Mouse (Mus musculus) limb, embryonic 10.5 days (tissue): ENCODE measurements around the gene Plek2. TPM values are rescaled to one million over a fixed set of nuclear protein-coding genes. Genes with fewer than 3 reads are reported as not detected.
A peak's percentile ranks its signal among the peaks of the same experiment; 100 is the strongest.
"Not testable (repeated sequence)": the region's sequence is repeated elsewhere in the genome, so short reads cannot be mapped to it uniquely, and the experiment has no call there.

Experiments used
- DNase-seq: peaks from one replicate; pipeline ENCODE4 v3.0.0-alpha.2; 2017; ENCODE audit warnings: low spot score
- H3K27ac ChIP-seq: fragments of 300-500 bp; sonication (generic); 2 replicates; pipeline ENCODE4 v1.5.1; 2016; ENCODE audit warnings: mild to moderate bottlenecking
- H3K27me3 ChIP-seq: fragments of 300-500 bp; sonication (generic); 2 replicates; pipeline ENCODE4 v1.6.1; 2016; ENCODE audit warnings: low read depth, mild to moderate bottlenecking; ENCODE audit not compliant: poor library complexity, severe bottlenecking
- H3K36me3 ChIP-seq: fragments of 300-500 bp; sonication (generic); 2 replicates; pipeline ENCODE4 v1.6.1; 2016; ENCODE audit warnings: mild to moderate bottlenecking, moderate library complexity
- H3K4me1 ChIP-seq: fragments of 300-500 bp; sonication (generic); 2 replicates; pipeline ENCODE4 v1.6.1; 2016
- H3K4me3 ChIP-seq: fragments of 300-500 bp; sonication (generic); 2 replicates; pipeline ENCODE4 v1.5.1; 2016; ENCODE audit warnings: mild to moderate bottlenecking, moderate library complexity
- H3K9me3 ChIP-seq: fragments of 300-500 bp; sonication (generic); replicated peaks from 2 replicates; pipeline ENCODE4 v1.6.1; 2016; ENCODE audit warnings: mild to moderate bottlenecking
- WGBS: fragments of 180-500 bp; shearing (Covaris S2); methylation state at CpG from one replicate; pipeline ENCODE4 v1.1.7; 2016; 5-methylcytosine and 5-hydroxymethylcytosine counted together
- polyA plus RNA-seq: library from polyadenylated mRNA; unstranded; fragments of >200 nt; fragmentation: Nextera tagmentation; extraction: Ambion mirVana; gene quantifications from 2 replicates; pipeline ENCODE4 v1.2.1, GENCODE M21; 2016

The Plek2 gene
- polyA plus RNA-seq, 1 experiment from 2014 or later, result 2.7 TPM

DNA sequence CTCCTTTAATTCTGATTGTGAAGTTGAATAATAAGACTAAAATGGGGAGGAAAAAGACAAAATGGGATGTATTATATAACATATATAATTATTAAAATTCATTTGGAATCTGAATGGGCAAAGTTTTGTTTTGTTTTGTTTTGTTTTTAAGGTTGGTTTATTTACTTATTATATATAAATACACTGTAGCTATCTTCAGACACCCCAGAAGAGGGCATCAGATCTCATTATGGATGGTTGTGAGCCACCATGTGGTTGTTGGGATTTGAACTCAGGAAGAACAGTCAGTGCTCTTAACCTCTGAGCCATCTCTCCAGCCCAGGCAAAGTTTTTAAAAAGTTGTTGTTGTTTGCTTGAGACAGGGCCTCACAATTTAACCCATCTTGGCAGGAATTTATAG, 16.2 kb upstream of the Plek2 start:
- DNase-seq, H3K4me1 ChIP-seq, H3K9me3 ChIP-seq, H3K4me3 ChIP-seq, H3K27ac ChIP-seq, H3K27me3 ChIP-seq, H3K36me3 ChIP-seq: not testable (repeated sequence)

- no peaks in the 10 kb centered on the region for H3K36me3 ChIP-seq
- DNase-seq, result no peak
- H3K4me1 ChIP-seq, result peaks cover 3% of the 10 kb centered on the region; the same call in 1 of the 2 replicates
- no peak overlapping the region for H3K27ac ChIP-seq
- no peak overlapping the region for H3K4me3 ChIP-seq
- no peaks in the 10 kb centered on the region for H3K27me3 ChIP-seq
- H3K9me3 ChIP-seq, result no peaks in the 10 kb centered on the region
- 88% methylated on average over 3 of the region's 3 CpGs for WGBS
Measured at GRCm38 (mm10) chr12:78922058-78922457, 15.3 kb upstream of the Plek2 start.

GRCm38 (mm10) chr12:78921421-78921820, 14.7 kb upstream of the Plek2 start:
- H3K4me3 ChIP-seq, result no peak overlapping the region
- no peak overlapping the region for H3K27ac ChIP-seq
- no peaks in the 10 kb centered on the region for H3K36me3 ChIP-seq
- H3K27me3 ChIP-seq, result no peaks in the 10 kb centered on the region
- no peak for DNase-seq
- peaks cover 3% of the 10 kb centered on the region; the same call in 1 of the 2 replicates for H3K4me1 ChIP-seq
- H3K9me3 ChIP-seq, result no peaks in the 10 kb centered on the region
- 73% methylated on average over 4 of the region's 4 CpGs for WGBS

GRCm38 (mm10) chr12:78919079-78919712, 12.4 kb upstream of the Plek2 start:
- peak; percentile 54 for DNase-seq
- no peaks in the 10 kb centered on the region for H3K9me3 ChIP-seq
- H3K4me1 ChIP-seq, result peaks cover 3% of the 10 kb centered on the region; the same call in 1 of the 2 replicates
- 34% methylated on average over 16 of the region's 16 CpGs for WGBS
- H3K27me3 ChIP-seq, result peaks cover 3% of the 10 kb centered on the region; the same call in 1 of the 2 replicates
- no peaks in the 10 kb centered on the region for H3K36me3 ChIP-seq
- no peak overlapping the region for H3K4me3 ChIP-seq
- no peak overlapping the region for H3K27ac ChIP-seq

GRCm38 (mm10) chr12:78918227-78919078, 11.7 kb upstream of the Plek2 start:
- peaks cover 10% of the 10 kb centered on the region for H3K27me3 ChIP-seq
- H3K4me1 ChIP-seq, result peaks cover 3% of the 10 kb centered on the region; the same call in 1 of the 2 replicates
- no peaks in the 10 kb centered on the region for H3K9me3 ChIP-seq
- DNase-seq, result peak; percentile 80
- H3K36me3 ChIP-seq, result no peaks in the 10 kb centered on the region
- no peak overlapping the region for H3K4me3 ChIP-seq
- no peak overlapping the region for H3K27ac ChIP-seq
- WGBS, result 17% methylated on average over 11 of the region's 11 CpGs

DNA sequence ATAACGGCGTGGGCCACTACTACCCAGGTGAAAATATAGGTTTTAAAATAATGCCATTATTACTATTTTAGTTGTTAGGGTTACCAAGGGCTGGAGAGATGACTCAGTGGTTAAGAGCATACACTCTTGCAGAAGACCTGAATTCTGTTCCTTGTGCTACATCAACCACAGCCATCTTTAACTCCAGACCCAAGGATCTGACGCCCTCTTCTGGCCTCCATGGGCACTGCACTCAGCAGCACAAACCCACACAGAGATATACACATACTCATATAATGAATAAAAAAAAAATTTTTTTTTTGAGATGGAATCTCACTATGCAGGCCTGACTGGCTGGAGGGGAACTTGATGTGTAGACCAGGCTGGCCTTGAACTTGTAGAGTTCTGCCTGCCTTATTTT, 9.5 kb upstream of the Plek2 start:
- Histone ChIP-seq H3K9me3 (no peaks in the 10 kb centered on the region), H3K4me1 (peaks cover 13% of the 10 kb centered on the region), H3K4me3 (no peak overlapping the region), H3K27me3 (peaks cover 32% of the 10 kb centered on the region), H3K36me3 (no peaks in the 10 kb centered on the region), H3K27ac (no peak overlapping the region)
- 71% methylated on average over 3 of the region's 3 CpGs for WGBS
- no peak for DNase-seq

GRCm38 (mm10) chr12:78915561-78915960, 8.8 kb upstream of the Plek2 start:
- H3K9me3 ChIP-seq, result no peaks in the 10 kb centered on the region
- H3K27ac ChIP-seq, result no peak overlapping the region
- no peak overlapping the region for H3K4me3 ChIP-seq
- no peaks in the 10 kb centered on the region for H3K36me3 ChIP-seq
- peaks cover 39% of the 10 kb centered on the region for H3K27me3 ChIP-seq
- DNase-seq, result no peak
- 85% methylated on average over 3 of the region's 3 CpGs for whole genome bisulfite sequencing
- H3K4me1 ChIP-seq, result peaks cover 18% of the 10 kb centered on the region

DNA sequence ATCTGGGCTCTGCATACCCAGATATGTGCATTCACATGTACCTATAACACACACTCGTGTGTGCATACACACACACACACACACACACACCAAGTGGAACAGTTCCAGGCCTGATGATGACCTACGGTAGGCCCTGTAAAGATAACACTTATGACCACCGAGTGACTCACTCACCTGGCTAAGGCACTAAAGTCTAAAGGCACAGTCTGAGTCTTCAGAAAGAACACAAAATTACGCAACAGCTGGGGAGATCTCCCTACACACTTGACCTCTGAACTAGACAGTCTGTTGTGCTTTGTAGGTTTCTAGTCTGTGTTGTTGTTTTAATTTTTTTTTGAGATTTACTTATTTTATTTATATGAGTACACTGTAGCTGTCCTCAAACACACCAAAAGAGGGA, 7.7 kb upstream of the Plek2 start:
- Histone ChIP-seq H3K9me3 (no peaks in the 10 kb centered on the region), H3K4me3 (no peak overlapping the region), H3K36me3 (no peaks in the 10 kb centered on the region), H3K4me1 (peaks cover 17% of the 10 kb centered on the region), H3K27ac (no peak overlapping the region), H3K27me3 (peaks cover 50% of the 10 kb centered on the region)
- DNase-seq, result no peak
- WGBS, result 88% methylated on average over 4 of the region's 4 CpGs

DNA sequence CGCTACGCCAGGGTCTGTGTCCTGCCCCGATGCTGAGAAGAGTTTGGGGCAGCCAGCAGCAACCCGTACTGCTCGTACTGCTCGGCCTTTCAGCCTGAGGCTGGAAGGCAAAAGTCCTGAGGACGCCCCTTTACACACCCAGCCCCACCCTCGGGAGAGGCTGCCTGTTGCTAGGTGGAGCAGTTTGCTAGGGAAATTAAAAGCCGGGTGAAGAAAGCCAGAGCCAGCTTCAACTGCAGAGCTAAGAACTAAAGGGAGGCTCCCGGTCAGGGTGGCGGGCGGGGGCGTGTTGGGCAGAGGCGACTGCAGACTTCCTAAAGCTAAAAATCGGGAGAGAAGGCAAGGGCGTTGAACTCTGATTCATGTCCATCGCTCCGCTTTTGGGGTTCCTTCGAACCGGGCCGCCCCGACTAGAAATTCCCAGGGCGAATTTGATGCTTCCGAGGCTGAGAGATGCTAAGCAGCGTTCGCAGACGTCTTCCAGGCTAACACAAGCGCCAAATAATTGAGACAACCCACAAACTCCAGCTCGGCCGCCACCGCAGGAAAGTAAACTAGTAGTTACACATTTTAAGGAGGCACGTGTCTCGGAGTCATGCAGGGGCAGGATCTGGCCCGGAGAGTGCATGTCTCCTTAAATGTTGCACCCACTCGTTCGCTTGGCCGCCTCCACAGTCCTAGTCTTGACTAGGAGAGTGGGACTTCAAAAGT, 5.1 kb upstream of the Plek2 start:
- WGBS, result under 1% methylated on average over 37 of the region's 37 CpGs
- Histone ChIP-seq H3K9me3 (no peaks in the 10 kb centered on the region), H3K27me3 (peaks cover 75% of the 10 kb centered on the region), H3K4me1 (peaks cover 17% of the 10 kb centered on the region), H3K27ac (peak overlapping the region; percentile 25; the same call in 1 of the 2 replicates), H3K36me3 (no peaks in the 10 kb centered on the region), H3K4me3 (peak overlapping the region; percentile 52)
- peak; percentile 60 for DNase-seq

DNA sequence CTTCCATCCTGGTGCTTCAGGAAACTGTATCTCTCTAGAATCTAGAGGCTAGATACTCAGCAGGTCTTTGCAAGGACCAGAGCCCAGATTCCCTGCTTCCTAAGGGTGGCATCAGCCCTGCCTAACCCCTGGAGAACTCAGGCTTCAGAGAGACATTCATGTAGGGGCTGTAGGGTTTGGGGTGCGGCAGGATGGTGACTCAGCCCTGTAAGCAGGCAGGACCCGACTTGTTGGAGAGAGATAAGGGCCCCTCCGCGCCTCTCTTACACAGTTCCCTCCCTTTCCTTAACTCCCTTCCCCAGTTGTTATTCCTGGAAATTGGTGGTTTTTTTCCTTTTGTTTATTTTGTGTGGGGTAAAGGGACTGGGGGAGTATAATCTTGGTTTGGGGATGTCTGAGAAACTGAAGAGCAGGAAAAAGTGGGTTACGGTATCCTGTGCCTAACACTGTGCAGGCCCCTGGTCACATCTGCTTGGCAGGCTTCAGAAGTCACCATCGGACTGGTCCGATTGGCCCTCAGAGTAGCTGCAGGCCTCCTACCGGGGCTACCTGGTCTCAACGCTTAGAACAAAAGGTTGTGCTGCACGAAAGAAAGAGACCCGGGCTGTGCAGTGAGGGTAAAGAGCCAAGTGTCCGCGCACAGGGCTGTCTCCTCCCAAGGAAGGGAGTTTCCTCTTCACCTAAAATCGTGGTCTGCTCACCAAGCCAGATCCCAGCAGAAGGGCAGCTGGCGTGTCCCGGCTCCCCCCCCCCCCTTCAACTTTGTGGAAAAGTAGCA, 4.1 kb upstream of the Plek2 start:
- H3K27me3 ChIP-seq, result peaks cover 85% of the 10 kb centered on the region
- H3K4me1 ChIP-seq, result peaks cover 22% of the 10 kb centered on the region
- WGBS, result 9% methylated on average over 16 of the region's 16 CpGs
- H3K36me3 ChIP-seq, result no peaks in the 10 kb centered on the region
- H3K27ac ChIP-seq, result peak overlapping the region; percentile 39; the same call in 1 of the 2 replicates
- H3K4me3 ChIP-seq, result peak overlapping the region; percentile 52
- H3K9me3 ChIP-seq, result no peaks in the 10 kb centered on the region
- DNase-seq, result peak; percentile 49

- Histone ChIP-seq H3K27ac (no peak overlapping the region), H3K36me3 (no peaks in the 10 kb centered on the region), H3K4me3 (no peak overlapping the region), H3K9me3 (no peaks in the 10 kb centered on the region), H3K27me3 (peaks cover 82% of the 10 kb centered on the region), H3K4me1 (peaks cover 22% of the 10 kb centered on the region)
- no peak for DNase-seq
- 86% methylated on average over 6 of the region's 6 CpGs for WGBS
Measured at GRCm38 (mm10) chr12:78908081-78908605, 1.4 kb upstream of the Plek2 start.

DNA sequence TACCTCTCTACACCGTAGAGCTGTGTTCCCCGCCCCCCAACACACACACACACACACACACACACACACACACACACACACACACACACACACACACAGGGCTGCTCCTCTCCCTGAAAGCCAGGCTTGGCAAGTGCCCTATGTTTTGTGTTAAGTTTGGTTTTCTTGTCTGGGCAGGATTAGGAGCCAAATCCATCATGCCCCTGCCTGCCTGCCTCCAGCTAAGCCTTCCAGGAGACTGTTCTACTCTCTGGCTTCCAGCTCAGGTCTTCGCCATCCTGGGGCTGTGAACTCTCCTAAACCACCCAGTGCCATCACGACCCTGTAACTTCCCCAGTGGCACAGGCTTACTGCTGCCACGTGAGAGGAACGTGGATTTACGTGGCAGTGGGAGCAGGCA, 2.3 kb downstream of the Plek2 start:
- 81% methylated on average over 7 of the region's 7 CpGs for WGBS

More for the DNA sequence above, 2.3 kb downstream of the Plek2 start:
- H3K4me3 ChIP-seq, result no peak overlapping the region
- no peak for DNase-seq
- H3K9me3 ChIP-seq, result no peaks in the 10 kb centered on the region
- H3K4me1 ChIP-seq, result peaks cover 6% of the 10 kb centered on the region
- H3K27me3 ChIP-seq, result peaks cover 46% of the 10 kb centered on the region
- H3K27ac ChIP-seq, result no peak overlapping the region
- no peaks in the 10 kb centered on the region for H3K36me3 ChIP-seq
